Mouse (Mus musculus) inflammation-experienced regulatory T-cells (primary cell): ENCODE results near the gene Prmt3. TPM values are rescaled to one million over a fixed set of nuclear protein-coding genes. Genes with fewer than 3 reads are reported as not detected.

ENCODE experiments used
- polyA plus RNA-seq, 2 experiments: library from polyadenylated mRNA; unstranded; fragments of 100-300 nt; shearing (Covaris generic); gene quantifications; one replicate each; pipeline ENCODE4 v1.2.1; 2017

Gene Prmt3
- 10 to 100 TPM; 58.3 to 61.2 TPM for polyA plus RNA-seq

GRCm38 (mm10) chr7:49778114-49778901, at the start of gene Prmt3:
Prmt3 (plus strand) TSS chr7:49778346.

GRCm38 (mm10) chr7:49758934-49759571, 19.1 kb upstream of the Prmt3 start, which contains the start of gene Htatip2:
Htatip2 (plus strand) TSS chr7:49759115.

Other genes with a start within 250 kb of the Prmt3 start
- under 1 TPM in 1 of 2 experiments, not detected in 1; 0.17 TPM for gene Dbx1, start 141.5 kb upstream of the Prmt3 start, polyA plus RNA-seq
- gene Htatip2, start 19.2 kb upstream of the Prmt3 start, polyA plus RNA-seq: 10 to 100 TPM; 38.2 to 40.6 TPM
- under 1 TPM; 0.08 to 0.11 TPM for gene Slc6a5, start 131.8 kb downstream of the Prmt3 start, polyA plus RNA-seq
- gene Nell1, start 196.5 kb downstream of the Prmt3 start, polyA plus RNA-seq: under 1 TPM; 0.08 to 0.23 TPM